In genomic region chr4:143300113-143300688, GRCm38 (mm10) we compare ENCODE assay signal across 8 mouse cellular contexts. TPM values are rescaled to one million over a fixed set of nuclear protein-coding genes. Genes with fewer than 3 reads are reported as not detected.
DNase-seq lines count a peak whose midpoint lies in the region; ATAC-seq and TF ChIP-seq lines count a peak whose summit lies in the region.

No protein-coding gene starts in this region.

- peak overlapping the region; percentile 54 for H3K9ac ChIP-seq in lung, embryonic 14.5 days
- peak overlapping the region; percentile 67 for H3K9ac ChIP-seq in embryonic facial prominence, embryonic 13.5 days
- 0 out of 2 replicates have a peak overlapping the region, but pooled peaks have one; percentile 3 for H3K9ac ChIP-seq in intestine, embryonic 14.5 days (ENCODE audit: low read length)
- peak overlapping the region; percentile 62; the same call in 1 of the 2 replicates for H3K9ac ChIP-seq in neural tube, embryonic 13.5 days

- peak overlapping the region; percentile 43 for H3K4me3 ChIP-seq in lung, embryonic 14.5 days (ENCODE audit: low read depth, low read length)
- H3K4me3 ChIP-seq in embryonic facial prominence, embryonic 13.5 days, result peak overlapping the region; percentile 49
- peak overlapping the region; percentile 50 for H3K4me3 ChIP-seq in intestine, embryonic 14.5 days (ENCODE audit: low read depth, low read length)
- H3K4me3 ChIP-seq in neural tube, embryonic 13.5 days, result peak overlapping the region; percentile 43
- H3K4me3 ChIP-seq in cerebellum, adult 2 months (replicated peaks; ENCODE audit: insufficient read depth, low read depth, low read length), result no peak overlapping the region

- ATAC-seq in lung, embryonic 14.5 days (ENCODE audit: insufficient read depth), result no peak
- ATAC-seq in embryonic facial prominence, embryonic 13.5 days (ENCODE audit: insufficient number of reproducible peaks, insufficient read depth, low FRiP score, low TSS enrichment, low read depth), result no peak
- ATAC-seq in intestine, embryonic 14.5 days (replicated peaks; ENCODE audit: low FRiP score, low TSS enrichment, low read depth), result no peak
- ATAC-seq in neural tube, embryonic 13.5 days (ENCODE audit: low read depth), result no peak

- H3K9me3 ChIP-seq in lung, embryonic 14.5 days (ENCODE audit: low read depth, low read length), result no peaks in the 10 kb centered on the region
- no peaks in the 10 kb centered on the region for H3K9me3 ChIP-seq in embryonic facial prominence, embryonic 13.5 days
- no peaks in the 10 kb centered on the region for H3K9me3 ChIP-seq in intestine, embryonic 14.5 days (ENCODE audit: control insufficient read depth, low read length)
- H3K9me3 ChIP-seq in neural tube, embryonic 13.5 days, result no peaks in the 10 kb centered on the region

- H3K36me3 ChIP-seq in lung, embryonic 14.5 days (ENCODE audit: insufficient read depth), result no peaks in the 10 kb centered on the region
- H3K36me3 ChIP-seq in embryonic facial prominence, embryonic 13.5 days, result no peaks in the 10 kb centered on the region
- H3K36me3 ChIP-seq in intestine, embryonic 14.5 days (ENCODE audit: control insufficient read depth, insufficient read depth, low read length), result no peaks in the 10 kb centered on the region
- H3K36me3 ChIP-seq in neural tube, embryonic 13.5 days, result no peaks in the 10 kb centered on the region

- 8% methylated on average over 12 of the region's 12 CpGs for WGBS in lung, embryonic 14.5 days
- 8% methylated on average over 12 of the region's 12 CpGs for WGBS in embryonic facial prominence, embryonic 13.5 days
- 11% methylated on average over 12 of the region's 12 CpGs for WGBS in intestine, embryonic 14.5 days
- whole genome bisulfite sequencing in neural tube, embryonic 13.5 days, result 4% methylated on average over 12 of the region's 12 CpGs
- 33% methylated on average over 12 of the region's 12 CpGs for WGBS in cerebellum, adult 2 months

- TF ChIP-seq CTCF in lung, embryonic 14.5 days (IDR thresholded peaks at IDR 0.05; ENCODE audit: low read depth), result no peak
- TF ChIP-seq CTCF in cerebellum, adult 2 months (IDR thresholded peaks at IDR 0.05; ENCODE audit: borderline replicate concordance, insufficient read depth, low read depth, low read length), result no peak

- H3K27me3 ChIP-seq in lung, embryonic 14.5 days (ENCODE audit: insufficient read depth, low read length), result no peaks in the 10 kb centered on the region
- H3K27me3 ChIP-seq in embryonic facial prominence, embryonic 13.5 days, result peaks cover 6% of the 10 kb centered on the region; the same call in 1 of the 2 replicates
- H3K27me3 ChIP-seq in intestine, embryonic 14.5 days (replicated peaks; ENCODE audit: control insufficient read depth, insufficient read depth, low read length), result no peaks in the 10 kb centered on the region
- no peaks in the 10 kb centered on the region for H3K27me3 ChIP-seq in neural tube, embryonic 13.5 days
- H3K27me3 ChIP-seq in cerebellum, adult 2 months (ENCODE audit: control insufficient read depth, insufficient read depth, low read length), result no peaks in the 10 kb centered on the region; the same call in 1 of the 2 replicates

- peak overlapping the region; percentile 70 for H3K4me2 ChIP-seq in lung, embryonic 14.5 days
- H3K4me2 ChIP-seq in embryonic facial prominence, embryonic 13.5 days, result peak overlapping the region; percentile 73
- peak overlapping the region; percentile 72 for H3K4me2 ChIP-seq in intestine, embryonic 14.5 days (ENCODE audit: low read length)
- H3K4me2 ChIP-seq in neural tube, embryonic 13.5 days, result peak overlapping the region; percentile 60

- no peak for TF ChIP-seq POLR2A in cerebellum, adult 2 months (IDR thresholded peaks at IDR 0.05; ENCODE audit: borderline replicate concordance, insufficient read depth, low read length)

- no peak overlapping the region for H3K27ac ChIP-seq in lung, embryonic 14.5 days (ENCODE audit: low read depth)
- no peak overlapping the region; the same call in 1 of the 2 replicates for H3K27ac ChIP-seq in embryonic facial prominence, embryonic 13.5 days
- H3K27ac ChIP-seq in intestine, embryonic 14.5 days (ENCODE audit: low read depth), result no peak overlapping the region
- no peak overlapping the region for H3K27ac ChIP-seq in neural tube, embryonic 13.5 days (replicated peaks)
- no peak overlapping the region for H3K27ac ChIP-seq in cerebellum, adult 2 months (ENCODE audit: insufficient read depth, low read length)

- H3K4me1 ChIP-seq in lung, embryonic 14.5 days (ENCODE audit: insufficient read depth), result 0 out of 2 replicates have a peak, but pooled peaks cover 7% of the 10 kb centered on the region
- H3K4me1 ChIP-seq in embryonic facial prominence, embryonic 13.5 days, result peaks cover 49% of the 10 kb centered on the region
- peaks cover 10% of the 10 kb centered on the region for H3K4me1 ChIP-seq in intestine, embryonic 14.5 days (replicated peaks; ENCODE audit: control insufficient read depth, insufficient read depth, low read length)
- H3K4me1 ChIP-seq in neural tube, embryonic 13.5 days (replicated peaks), result peaks cover 56% of the 10 kb centered on the region
- peaks cover 10% of the 10 kb centered on the region; the same call in 1 of the 2 replicates for H3K4me1 ChIP-seq in cerebellum, adult 2 months (ENCODE audit: control insufficient read depth, insufficient read depth, low read length)

- DNase-seq in lung, embryonic 14.5 days, result peak; percentile 60
- no peak for DNase-seq in lung, postnatal 25 days (ENCODE audit: low spot score)
- no peak for DNase-seq in intestine, embryonic 14.5 days (ENCODE audit: low spot score)
- no peak for DNase-seq in cerebellum, adult 2 months
- DNase-seq in adrenal gland, postnatal 36 days, result no peak
- no peak for DNase-seq in right cerebral cortex, adult 18-20 months

RNA-seq across cellular contexts. Expression of gene Pdpn, which starts 0.8 kb away (rescaled TPM):
- 36.6 and 39.5 TPM in 2 replicates for polyA plus RNA-seq in lung, embryonic 14.5 days (2014; fragmentation: Nextera tagmentation; extraction: Ambion mirVana)
- polyA plus RNA-seq in embryonic facial prominence, embryonic 13.5 days (2015; fragmentation: Nextera tagmentation; extraction: Ambion mirVana), result 31.1 and 39.6 TPM in 2 replicates
- polyA plus RNA-seq in intestine, embryonic 14.5 days (2014; fragmentation: Nextera tagmentation; extraction: Ambion mirVana), result 36.3 and 37.6 TPM in 2 replicates
- polyA plus RNA-seq in neural tube, embryonic 13.5 days (2015; fragmentation: Nextera tagmentation; extraction: Ambion mirVana), result 64.0 and 77.5 TPM in 2 replicates
- polyA plus RNA-seq in cerebellum, adult 2 months (2012; rRNA removed), result 7.7 and 8.4 TPM in 2 replicates
- 1 to 10 TPM; 5.1 to 7.4 TPM for total RNA-seq in adrenal gland, postnatal 36 days (2021)

RNA-seq across cellular contexts. Expression of gene Lrrc38, which starts 49.4 kb away (rescaled TPM):
- polyA plus RNA-seq in lung, embryonic 14.5 days (2014; fragmentation: Nextera tagmentation; extraction: Ambion mirVana), result 0.11 TPM in 1 of 2 replicates, not detected in the other
- polyA plus RNA-seq in embryonic facial prominence, embryonic 13.5 days (2015; fragmentation: Nextera tagmentation; extraction: Ambion mirVana), result not detected in 2 replicates
- polyA plus RNA-seq in intestine, embryonic 14.5 days (2014; fragmentation: Nextera tagmentation; extraction: Ambion mirVana), result 0.18 TPM in 1 of 2 replicates, not detected in the other
- polyA plus RNA-seq in neural tube, embryonic 13.5 days (2015; fragmentation: Nextera tagmentation; extraction: Ambion mirVana), result 0.27 and 0.33 TPM in 2 replicates
- 7.6 and 7.7 TPM in 2 replicates for polyA plus RNA-seq in cerebellum, adult 2 months (2012; rRNA removed)
- total RNA-seq in adrenal gland, postnatal 36 days (2021), result under 1 TPM in 1 of 2 experiments, not detected in 1; 0.26 TPM

Comparison
In these comparisons a context has a peak if more than half of its experiments do, and no peak if none do; other contexts are left out.
1. H3K9ac ChIP-seq: peak in every context shown above with its lines; median percentile 67 in embryonic facial prominence, embryonic 13.5 days; 62 in neural tube, embryonic 13.5 days; 54 in lung, embryonic 14.5 days; 3 in intestine, embryonic 14.5 days.